Mouse (Mus musculus) kidney, embryonic 14.5 days (tissue): ENCODE results near the gene Mapk8ip1. TPM values are rescaled to one million over a fixed set of nuclear protein-coding genes. Genes with fewer than 3 reads are reported as not detected.

Source experiments
- ATAC-seq: fragments of 200-750 bp; cut with Nextera tagmentation; 2 replicates; pipeline ENCODE4 v1.8.0; 2017; ENCODE audit warnings: moderate number of reproducible peaks, mild to moderate bottlenecking, moderate TSS enrichment, moderate library complexity; ENCODE audit not compliant: low FRiP score, low TSS enrichment
- H3K27ac ChIP-seq: fragments of 300-500 bp; sonication (generic); 2 replicates; pipeline ENCODE4 v1.5.1; 2014; ENCODE audit warnings: low read depth, mild to moderate bottlenecking, low read length, moderate library complexity, mixed read lengths
- H3K27me3 ChIP-seq: fragments of 300-500 bp; sonication (generic); 2 replicates; pipeline ENCODE4 v1.6.1; 2014; ENCODE audit warnings: mild to moderate bottlenecking, low read length; ENCODE audit not compliant: control insufficient read depth, insufficient read depth
- H3K36me3 ChIP-seq: fragments of 300-500 bp; sonication (generic); 2 replicates; pipeline ENCODE4 v1.6.1; 2014; ENCODE audit warnings: low read length, mixed read lengths; ENCODE audit not compliant: control insufficient read depth, insufficient read depth
- H3K4me1 ChIP-seq: fragments of 300-500 bp; sonication (generic); 2 replicates; pipeline ENCODE4 v1.6.1; 2014; ENCODE audit warnings: low read length, mixed read lengths; ENCODE audit not compliant: control insufficient read depth, insufficient read depth
- H3K4me2 ChIP-seq: fragments of 300-500 bp; sonication (generic); replicated peaks from 2 replicates; pipeline ENCODE4 v1.6.1; 2014; ENCODE audit warnings: low read depth, mild to moderate bottlenecking, low read length
- H3K4me3 ChIP-seq: fragments of 300-500 bp; sonication (generic); 2 replicates; pipeline ENCODE4 v1.5.1; 2014; ENCODE audit warnings: mild to moderate bottlenecking, low read length
- H3K9ac ChIP-seq: fragments of 300-500 bp; sonication (generic); 2 replicates; pipeline ENCODE4 v1.6.1; 2014; ENCODE audit warnings: low read depth, mild to moderate bottlenecking, low read length, moderate library complexity
- H3K9me3 ChIP-seq: fragments of 300-500 bp; sonication (generic); 2 replicates; pipeline ENCODE4 v1.6.1; 2016; ENCODE audit warnings: low read length; ENCODE audit not compliant: control insufficient read depth
- WGBS: fragments of 180-500 bp; shearing (Covaris S2); extraction: QIAGEN DNeasy Blood & Tissue Kit; methylation state at CpG from one replicate; pipeline ENCODE4 v1.1.7; 2014; 5-methylcytosine and 5-hydroxymethylcytosine counted together
- polyA plus RNA-seq: library from polyadenylated mRNA; unstranded; fragments of >200 nt; fragmentation: Nextera tagmentation; extraction: Ambion mirVana; gene quantifications from 2 replicates; pipeline ENCODE4 v1.2.1, GENCODE M21; 2014

Mapk8ip1 gene
- polyA plus RNA-seq, 1 experiment from 2014 or later, result 15.6 TPM

DNA sequence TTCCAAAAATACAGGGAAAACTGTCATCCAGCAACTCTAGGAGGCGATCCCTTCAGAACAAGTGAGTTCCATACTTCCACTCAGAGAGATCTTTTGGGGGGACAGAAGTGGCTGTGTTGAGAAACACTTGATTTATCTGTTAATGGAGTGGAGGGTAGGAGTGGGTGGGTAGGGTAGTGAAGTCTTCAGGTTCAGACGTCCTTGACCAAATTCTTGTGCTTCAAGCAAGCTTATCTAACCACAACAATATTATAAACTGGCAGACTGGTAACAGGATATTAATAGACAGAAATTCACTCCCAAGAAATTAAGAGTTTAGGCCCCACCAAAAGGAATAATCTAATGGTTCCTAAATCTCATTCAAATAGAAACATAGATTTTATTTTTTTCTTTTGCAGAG lies 29.0 kb upstream of the Mapk8ip1 start:
- WGBS, result 78% methylated on average over 2 of the region's 2 CpGs
- Histone ChIP-seq H3K9me3 (no peaks in the 10 kb centered on the region), H3K27ac (no peak overlapping the region), H3K4me1 (peaks cover 27% of the 10 kb centered on the region), H3K27me3 (no peaks in the 10 kb centered on the region; the same call in 1 of the 2 replicates), H3K9ac (no peak overlapping the region), H3K4me3 (no peak overlapping the region), H3K36me3 (0 out of 2 replicates have a peak, but pooled peaks cover 2% of the 10 kb centered on the region), H3K4me2 (no peak overlapping the region)
- ATAC-seq, result no peak

DNA sequence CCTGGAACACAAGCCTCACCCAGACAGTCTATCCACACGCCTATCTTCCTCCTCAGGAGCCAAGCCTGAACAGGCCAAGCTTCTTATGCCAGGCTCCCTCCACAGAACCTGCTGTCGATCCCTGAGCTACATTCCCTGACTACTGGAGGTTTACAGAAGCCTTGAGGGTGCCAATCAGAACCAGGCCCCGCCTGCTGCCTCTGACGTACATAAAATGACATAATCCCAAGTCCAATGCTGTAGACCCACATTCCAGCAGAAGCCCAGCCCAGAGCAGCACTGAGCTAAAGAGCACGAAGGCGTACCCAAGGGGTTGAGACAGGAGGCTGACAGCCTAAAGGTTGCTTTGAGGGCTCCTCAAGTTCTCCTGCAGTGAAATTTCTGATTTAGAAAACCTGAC lies 26.8 kb upstream of the Mapk8ip1 start:
- peaks cover 23% of the 10 kb centered on the region for H3K4me1 ChIP-seq
- peak overlapping the region; percentile 62; the same call in 1 of the 2 replicates for H3K27ac ChIP-seq
- WGBS, result 64% methylated on average over 6 of the region's 6 CpGs
- no peak overlapping the region for H3K4me3 ChIP-seq
- H3K4me2 ChIP-seq, result no peak overlapping the region
- no peak overlapping the region for H3K9ac ChIP-seq
- 0 out of 2 replicates have a peak, but pooled peaks have one; percentile 29 for ATAC-seq
- H3K27me3 ChIP-seq, result no peaks in the 10 kb centered on the region
- H3K9me3 ChIP-seq, result no peaks in the 10 kb centered on the region
- peaks cover 21% of the 10 kb centered on the region for H3K36me3 ChIP-seq

DNA sequence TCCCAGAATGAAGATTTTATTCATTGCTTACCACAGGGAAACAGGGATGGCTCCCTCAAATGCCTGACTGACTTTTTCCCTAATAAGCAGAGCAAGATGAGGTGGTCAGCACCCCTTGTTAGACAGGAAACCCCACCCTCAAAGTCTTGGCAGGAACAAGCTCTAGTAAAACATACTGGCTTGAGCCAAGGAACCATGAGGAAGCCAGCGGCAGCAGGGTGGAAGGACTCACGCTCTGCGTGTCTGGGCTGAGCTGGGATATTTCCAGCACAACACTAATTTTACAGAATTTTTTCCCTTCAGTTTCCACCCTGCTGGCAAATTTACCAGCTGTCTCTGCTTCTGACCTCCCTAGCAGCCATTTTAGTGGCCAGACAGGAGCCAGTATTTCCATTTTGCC lies 25.4 kb upstream of the Mapk8ip1 start:
- Histone ChIP-seq H3K4me2 (no peak overlapping the region), H3K9ac (no peak overlapping the region), H3K4me1 (peaks cover 9% of the 10 kb centered on the region), H3K36me3 (peaks cover 35% of the 10 kb centered on the region), H3K4me3 (no peak overlapping the region), H3K9me3 (no peaks in the 10 kb centered on the region), H3K27ac (no peak overlapping the region), H3K27me3 (no peaks in the 10 kb centered on the region)
- WGBS, result 75% methylated on average over 3 of the region's 3 CpGs
- no peak for ATAC-seq

DNA sequence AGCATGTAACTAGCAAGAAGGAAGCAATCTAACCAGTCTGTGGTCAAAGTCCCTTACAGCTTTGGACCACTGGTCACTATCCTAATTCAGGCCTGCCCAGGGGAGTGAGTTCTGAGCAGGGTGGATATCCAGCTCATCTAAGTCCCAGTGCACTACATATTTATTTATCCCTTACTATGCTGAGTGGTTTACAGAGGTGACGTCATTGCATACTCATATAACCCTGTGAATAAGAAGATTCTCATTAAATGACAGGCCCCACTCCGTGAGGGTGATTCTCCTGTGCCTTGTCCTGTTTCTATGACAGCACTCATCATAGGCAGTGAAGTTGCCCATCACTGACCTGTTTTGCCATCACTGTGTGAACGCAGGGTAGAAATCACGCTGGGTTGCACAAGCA lies 24.3 kb upstream of the Mapk8ip1 start:
- Histone ChIP-seq H3K9ac (no peak overlapping the region), H3K4me1 (no peaks in the 10 kb centered on the region; the same call in 1 of the 2 replicates), H3K36me3 (peaks cover 46% of the 10 kb centered on the region), H3K27me3 (no peaks in the 10 kb centered on the region), H3K27ac (no peak overlapping the region), H3K4me2 (no peak overlapping the region), H3K4me3 (no peak overlapping the region), H3K9me3 (no peaks in the 10 kb centered on the region)
- no peak for ATAC-seq
- WGBS, result 89% methylated on average over 4 of the region's 4 CpGs

DNA sequence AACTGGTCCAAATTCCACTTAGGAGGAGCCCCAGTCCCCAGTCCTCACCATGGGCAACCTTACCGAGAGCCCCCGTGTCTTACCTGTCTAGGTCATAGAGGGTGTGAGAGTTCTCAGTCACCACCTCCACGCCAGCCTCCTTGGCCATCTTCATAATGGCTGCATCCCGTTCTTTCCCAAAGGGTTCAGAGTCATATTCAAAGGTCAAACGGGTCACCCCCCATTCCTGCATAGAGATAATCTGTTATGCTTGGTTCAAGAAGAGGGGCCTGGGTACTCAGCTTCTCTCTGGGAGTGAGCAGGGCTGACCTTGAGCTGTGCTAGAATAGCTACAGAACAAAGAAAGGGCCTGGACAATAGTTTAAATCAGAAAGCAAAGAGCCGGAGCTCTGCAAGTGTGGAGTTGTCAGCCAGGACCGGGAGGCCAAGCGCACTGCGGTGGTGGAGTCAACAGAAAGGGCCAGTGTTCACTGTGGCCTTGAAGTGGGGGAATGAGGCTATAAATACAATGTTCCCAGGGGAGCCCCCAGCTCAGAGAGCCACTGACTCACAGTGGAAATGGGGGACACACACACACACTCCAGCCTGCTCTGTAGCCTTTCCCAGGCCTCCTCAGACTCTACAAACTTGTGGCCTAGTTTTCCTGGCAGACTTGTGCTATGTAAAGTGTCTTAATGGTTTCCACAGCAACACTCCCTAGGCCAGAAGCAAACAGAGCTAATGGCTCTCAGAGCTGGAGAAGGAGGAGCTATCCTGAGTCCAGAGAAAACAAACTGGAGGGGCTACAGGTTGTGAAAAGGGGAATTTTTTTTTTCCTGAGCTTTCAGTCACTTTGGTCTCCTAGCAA lies 23.6 kb upstream of the Mapk8ip1 start:
- no peak overlapping the region for H3K4me3 ChIP-seq
- ATAC-seq, result peak; percentile 47
- no peak overlapping the region for H3K4me2 ChIP-seq
- 74% methylated on average over 9 of the region's 9 CpGs for WGBS
- H3K4me1 ChIP-seq, result no peaks in the 10 kb centered on the region; the same call in 1 of the 2 replicates
- H3K36me3 ChIP-seq, result peaks cover 53% of the 10 kb centered on the region
- no peaks in the 10 kb centered on the region for H3K27me3 ChIP-seq
- no peak overlapping the region for H3K9ac ChIP-seq
- H3K27ac ChIP-seq, result peak overlapping the region; percentile 44
- no peaks in the 10 kb centered on the region for H3K9me3 ChIP-seq

DNA sequence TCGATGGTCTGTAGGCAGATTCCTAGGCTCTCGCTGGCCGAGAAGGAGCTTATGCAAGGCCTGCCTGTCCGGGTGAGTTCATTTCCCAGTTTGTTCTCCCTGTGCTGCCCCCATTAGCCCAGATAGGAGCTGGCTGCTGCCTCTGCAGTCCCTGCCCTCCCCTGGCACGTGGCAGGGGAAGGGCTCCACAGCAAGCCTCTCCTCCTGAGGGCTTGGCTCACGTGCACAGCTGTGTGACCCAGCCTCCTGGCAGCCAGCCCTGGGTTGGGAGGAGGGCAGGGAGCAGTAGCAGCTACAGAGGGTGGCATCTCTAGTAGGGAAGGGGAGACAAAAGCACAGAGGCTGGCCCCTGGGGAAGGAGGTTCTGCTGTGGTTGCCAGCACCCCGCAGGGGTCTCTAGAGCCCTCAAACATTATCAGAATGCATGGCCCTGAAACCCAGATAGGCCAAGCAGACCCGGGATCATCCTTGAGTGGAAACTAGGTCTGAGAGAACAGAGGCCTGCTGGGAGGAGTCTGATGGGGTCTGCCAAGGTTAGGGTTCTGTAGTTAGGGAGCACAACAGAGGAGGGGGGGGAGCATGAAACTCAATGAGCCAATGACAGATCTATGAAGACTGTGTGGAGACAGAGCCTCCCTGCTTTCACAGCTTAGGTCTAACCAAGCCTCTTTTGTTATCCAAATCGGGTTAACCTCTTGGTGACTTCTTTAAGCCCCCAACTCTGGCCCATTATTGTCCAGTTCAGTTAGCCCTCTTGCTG lies 22.8 kb upstream of the Mapk8ip1 start:
- no peaks in the 10 kb centered on the region for H3K9me3 ChIP-seq
- ATAC-seq, result no peak
- no peak overlapping the region for H3K4me2 ChIP-seq
- 90% methylated on average over 9 of the region's 9 CpGs for WGBS
- H3K27ac ChIP-seq, result peak overlapping the region; percentile 44
- H3K4me3 ChIP-seq, result no peak overlapping the region
- no peaks in the 10 kb centered on the region; the same call in 1 of the 2 replicates for H3K4me1 ChIP-seq
- H3K9ac ChIP-seq, result no peak overlapping the region
- H3K36me3 ChIP-seq, result peaks cover 61% of the 10 kb centered on the region
- no peaks in the 10 kb centered on the region for H3K27me3 ChIP-seq

DNA sequence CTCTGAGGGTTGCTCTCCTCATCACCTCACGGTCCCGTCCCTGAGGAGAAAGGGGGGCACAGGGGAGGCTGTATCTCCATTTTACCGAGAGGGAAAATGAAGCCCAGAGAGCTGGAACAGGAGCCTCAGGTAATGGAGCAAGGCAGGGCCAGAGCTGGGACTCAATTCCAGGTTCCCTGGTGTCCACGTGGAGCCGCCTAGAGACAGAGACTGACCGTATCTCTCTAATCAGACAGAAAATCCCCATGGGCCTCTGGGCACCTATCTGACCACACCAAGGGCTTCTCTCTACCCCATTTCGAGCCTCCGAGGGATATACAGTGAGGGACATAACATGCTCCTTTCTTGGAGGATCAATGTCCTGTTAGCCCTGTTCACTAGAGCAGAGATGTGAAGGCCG lies 22.1 kb upstream of the Mapk8ip1 start:
- Histone ChIP-seq H3K27me3 (no peaks in the 10 kb centered on the region), H3K4me3 (no peak overlapping the region), H3K9ac (no peak overlapping the region), H3K4me1 (no peaks in the 10 kb centered on the region; the same call in 1 of the 2 replicates), H3K27ac (no peak overlapping the region), H3K9me3 (no peaks in the 10 kb centered on the region), H3K36me3 (peaks cover 67% of the 10 kb centered on the region), H3K4me2 (no peak overlapping the region)
- no peak for ATAC-seq
- 92% methylated on average over 9 of the region's 9 CpGs for WGBS

DNA sequence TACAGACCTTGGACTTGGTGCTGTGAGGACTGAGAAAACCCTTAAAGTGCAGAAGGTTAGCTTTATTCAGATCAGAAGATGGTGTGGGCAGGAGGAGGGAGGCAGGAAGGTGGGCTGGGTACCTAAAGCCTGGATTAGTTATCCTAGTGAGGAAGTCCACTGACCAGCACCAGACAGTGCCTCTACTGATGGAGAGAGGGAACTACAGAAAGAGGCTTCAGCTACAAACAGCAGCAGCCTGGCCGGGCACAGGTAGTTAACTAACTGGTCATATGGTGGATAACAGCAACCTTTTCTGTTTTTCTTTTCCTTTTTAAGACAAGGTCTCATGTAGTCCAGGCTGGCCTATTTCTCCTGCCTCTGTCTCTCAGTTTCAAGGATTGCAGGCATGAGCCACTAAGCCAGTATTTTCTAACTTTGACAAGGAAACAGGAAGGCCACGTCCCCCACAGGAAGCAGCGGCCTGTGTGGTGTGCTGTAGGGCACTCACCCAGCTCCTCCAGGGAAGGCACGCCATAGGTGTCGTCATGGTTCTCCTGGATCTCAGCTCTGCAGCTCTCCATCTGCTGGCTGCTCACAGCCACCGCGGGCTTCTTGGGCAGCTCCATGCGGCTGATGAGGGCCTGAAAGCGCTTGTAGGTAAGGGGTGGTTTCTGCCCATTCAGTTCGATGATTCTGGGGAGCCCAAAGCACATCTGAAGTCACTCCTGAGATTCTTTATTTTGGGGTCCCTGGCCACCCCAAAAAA lies 21.5 kb upstream of the Mapk8ip1 start:
- Histone ChIP-seq H3K9ac (no peak overlapping the region), H3K36me3 (peaks cover 73% of the 10 kb centered on the region), H3K9me3 (no peaks in the 10 kb centered on the region), H3K4me1 (no peaks in the 10 kb centered on the region; the same call in 1 of the 2 replicates), H3K4me3 (no peak overlapping the region), H3K27ac (no peak overlapping the region), H3K4me2 (no peak overlapping the region), H3K27me3 (no peaks in the 10 kb centered on the region)
- WGBS, result 68% methylated on average over 10 of the region's 10 CpGs
- no peak for ATAC-seq
